Mouse (Mus musculus) c-Kit-positive CD71-negative TER-119-negative erythroid progenitor cells, embryonic 14.5 days (primary cell): ENCODE results near the gene Creb3.
A peak's percentile ranks its signal among the peaks of the same experiment; 100 is the strongest.

Experiments
- DNase-seq: peaks from one replicate; pipeline ENCODE4 v3.0.0-alpha.2; 2013; ENCODE audit warnings: low read depth

Creb3 gene

GRCm38 (mm10) chr4:43558028-43558630 lies 4.0 kb upstream of the Creb3 start:
- no peak for DNase-seq

DNA sequence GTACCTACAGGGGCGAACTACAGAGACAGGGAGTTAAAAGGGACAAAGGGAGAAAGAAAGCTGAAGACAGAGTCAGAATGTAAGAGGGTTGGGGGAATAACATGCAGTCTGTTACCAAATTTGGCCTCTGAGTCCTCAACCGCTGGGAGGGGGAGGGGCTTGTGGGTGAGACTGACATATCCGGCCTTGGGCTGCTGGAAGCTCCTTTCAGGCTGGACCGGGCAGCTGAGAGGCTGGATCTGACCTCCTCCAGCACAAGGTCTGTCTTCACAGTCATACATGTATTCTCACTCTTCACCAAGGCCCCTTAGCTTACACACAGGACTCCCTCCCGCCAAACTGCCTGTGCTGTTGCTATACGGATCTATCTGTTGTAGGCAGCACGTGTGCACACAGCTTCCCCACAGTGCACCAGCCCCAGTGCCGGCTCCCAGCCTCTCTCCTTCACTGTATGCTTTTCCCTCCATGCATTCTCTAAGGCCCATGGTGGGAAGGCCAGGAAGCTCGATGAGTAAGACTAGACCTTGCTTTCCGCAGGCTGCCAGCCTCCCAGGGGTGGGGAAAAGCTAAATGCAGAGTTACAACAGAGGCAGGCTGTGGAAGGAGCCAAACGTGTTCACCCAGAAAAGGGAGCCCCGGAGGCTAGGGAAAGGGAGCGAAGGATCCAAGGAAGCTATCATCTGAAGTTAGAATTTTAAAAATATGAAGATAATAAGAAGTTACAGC lies 3.3 kb upstream of the Creb3 start:
- peak; percentile 70 for DNase-seq

- no peak for DNase-seq
These were observed 2.5 kb upstream of the Creb3 start for GRCm38 (mm10) chr4:43559519-43560242.

- no peak for DNase-seq
These were observed 1.9 kb upstream of the Creb3 start for GRCm38 (mm10) chr4:43560243-43560611.

GRCm38 (mm10) chr4:43560976-43561375 lies 1.2 kb upstream of the Creb3 start:
- DNase-seq, result no peak

GRCm38 (mm10) chr4:43561436-43561996 lies 616 bp upstream of the Creb3 start:
- DNase-seq, result no peak

- no peak for DNase-seq
These were observed 853 bp downstream of the Creb3 start for GRCm38 (mm10) chr4:43562769-43563600.

GRCm38 (mm10) chr4:43563601-43563875 lies 1.4 kb downstream of the Creb3 start:
- DNase-seq, result no peak

DNA sequence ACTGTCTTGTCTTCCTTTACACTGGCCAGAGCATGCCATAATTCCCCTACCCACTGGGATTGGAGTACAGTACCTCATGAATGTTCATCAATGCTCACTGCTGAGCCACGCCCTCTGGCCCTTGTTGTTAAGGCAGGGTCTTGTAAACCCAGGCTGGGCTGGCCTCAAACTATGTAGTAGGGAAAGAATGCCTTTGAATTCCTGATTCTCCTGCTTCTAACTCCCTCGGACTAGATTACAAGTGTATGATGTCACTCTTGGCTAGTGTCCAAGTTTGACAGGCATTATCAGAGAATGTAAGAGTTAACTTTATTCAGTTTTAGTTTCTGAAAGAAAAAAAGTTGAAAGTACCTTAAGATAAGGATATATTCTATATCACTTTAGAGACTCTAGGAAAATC lies 2.1 kb downstream of the Creb3 start:
- no peak for DNase-seq

DNA sequence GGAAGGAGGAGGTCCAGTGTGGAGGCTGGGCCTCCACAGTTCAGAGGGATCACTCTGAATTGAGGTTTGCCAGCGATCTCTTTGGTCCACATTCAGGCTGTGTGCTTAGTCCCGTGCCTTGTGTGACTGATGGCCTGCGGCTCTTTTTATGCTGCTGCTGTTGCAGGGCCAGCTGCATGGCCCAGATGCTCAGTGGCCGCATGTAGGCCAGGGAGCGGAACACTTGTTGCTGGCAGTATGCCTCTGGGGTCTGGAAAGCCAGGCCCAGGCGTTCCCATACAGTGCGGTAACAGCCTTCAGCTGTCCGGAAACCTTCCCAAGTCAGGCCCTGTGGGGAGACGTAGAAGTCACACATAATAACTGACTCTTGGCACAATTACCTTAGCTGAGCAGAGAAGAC lies 5.0 kb downstream of the Creb3 start:
- no peak for DNase-seq

GRCm38 (mm10) chr4:43571395-43572045 lies 9.4 kb downstream of the Creb3 start:
- no peak for DNase-seq

GRCm38 (mm10) chr4:43573561-43573960 lies 11.4 kb downstream of the Creb3 start:
- no peak for DNase-seq

DNA sequence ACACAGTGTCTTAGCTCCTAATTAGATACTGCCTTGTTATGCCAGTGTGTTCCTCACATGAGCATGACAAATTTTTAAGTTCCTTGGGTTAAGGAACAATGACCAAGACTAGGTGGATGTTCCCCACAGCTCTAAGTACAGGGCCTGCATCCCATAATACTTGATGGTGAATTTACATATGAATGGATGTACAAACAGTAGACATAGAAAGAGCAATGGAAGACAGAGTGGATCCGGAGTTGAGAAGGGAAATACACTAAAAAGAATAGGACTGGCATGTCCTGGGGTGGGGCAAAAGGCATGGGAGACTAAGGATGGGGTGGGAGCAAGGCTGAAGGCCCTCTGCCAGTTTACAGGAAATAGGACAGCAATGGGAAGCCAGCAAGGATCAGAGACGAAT lies 13.2 kb downstream of the Creb3 start:
- no peak for DNase-seq

DNA sequence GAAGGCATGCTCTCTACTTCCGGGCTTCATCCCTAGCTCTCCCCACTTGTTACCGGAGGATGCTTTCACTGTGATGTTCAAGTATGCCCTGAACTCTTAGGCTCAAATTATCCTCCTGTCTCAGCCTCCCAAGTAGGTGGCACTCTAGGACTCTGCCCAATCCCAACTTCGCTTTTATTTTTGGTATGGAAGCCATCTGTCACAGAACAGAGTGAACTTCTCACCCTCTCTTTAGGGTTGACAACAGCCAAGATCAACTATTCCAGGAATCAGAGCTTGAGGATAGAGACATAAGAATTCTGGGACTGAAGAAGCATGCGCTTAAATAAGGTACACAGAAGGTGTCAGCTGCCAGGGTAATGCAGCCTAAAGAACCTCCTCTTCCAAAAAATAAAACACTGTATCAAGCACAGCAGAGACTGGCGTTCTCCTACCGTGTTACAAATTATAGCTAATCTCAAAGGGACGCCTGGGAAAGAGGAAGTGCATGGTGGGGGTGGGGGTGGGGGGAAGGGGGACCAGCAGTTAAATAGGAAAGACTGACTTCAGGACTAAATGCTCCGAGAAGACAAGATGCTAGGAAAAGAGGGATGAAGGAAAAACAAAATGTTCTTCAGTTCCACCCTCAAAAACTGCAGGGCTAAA lies 15.2 kb downstream of the Creb3 start:
- DNase-seq, result no peak

DNA sequence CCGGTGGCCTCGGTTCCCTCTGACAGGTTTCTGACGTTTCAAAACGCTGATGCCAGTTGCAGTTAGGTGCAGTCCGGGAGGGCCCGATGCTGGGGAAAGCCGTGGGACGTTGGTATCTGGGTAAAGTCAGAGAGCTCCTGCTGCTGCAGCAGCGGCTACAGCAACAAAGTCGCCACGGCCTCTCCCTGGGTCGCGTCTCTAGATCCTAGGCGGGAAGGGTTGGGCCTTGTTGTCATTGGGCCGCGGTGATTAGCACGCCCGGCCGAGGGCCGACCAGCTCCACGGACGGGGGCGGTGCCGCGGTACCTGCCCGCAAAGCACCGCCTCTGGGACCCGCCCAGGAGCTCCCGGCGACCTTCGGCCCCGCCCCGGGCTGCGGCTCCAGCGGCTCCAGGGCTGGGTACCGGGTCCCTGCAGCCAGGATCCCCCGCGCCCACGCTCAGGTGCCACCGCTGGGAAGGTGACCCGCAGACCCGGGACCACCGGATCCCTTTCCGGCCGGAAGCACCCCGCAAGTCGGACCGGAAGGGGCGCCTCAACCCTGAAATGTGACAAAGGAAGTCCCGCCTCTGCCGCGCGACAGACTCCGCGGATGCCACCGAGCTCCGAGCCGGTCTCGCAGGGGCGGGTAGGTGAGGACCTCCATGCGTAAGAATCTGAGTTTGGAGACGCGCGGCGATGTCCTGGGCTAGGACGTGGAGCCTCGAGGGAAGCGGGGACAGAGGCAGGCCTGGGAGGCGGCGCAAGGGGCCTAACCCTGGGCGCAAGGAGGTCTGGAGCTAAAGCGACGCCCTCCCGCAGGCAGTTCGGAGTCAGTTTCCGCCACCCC lies 16.5 kb downstream of the Creb3 start, which contains the start of the genes Rgp1 and Gba2:
Gene Rgp1 (plus strand): TSS at position 340 of the 829 bp plus-strand sequence.
Gene Gba2 (minus strand): TSS at position 498 of the 829 bp plus-strand sequence.
- peak; percentile 80 for DNase-seq

DNA sequence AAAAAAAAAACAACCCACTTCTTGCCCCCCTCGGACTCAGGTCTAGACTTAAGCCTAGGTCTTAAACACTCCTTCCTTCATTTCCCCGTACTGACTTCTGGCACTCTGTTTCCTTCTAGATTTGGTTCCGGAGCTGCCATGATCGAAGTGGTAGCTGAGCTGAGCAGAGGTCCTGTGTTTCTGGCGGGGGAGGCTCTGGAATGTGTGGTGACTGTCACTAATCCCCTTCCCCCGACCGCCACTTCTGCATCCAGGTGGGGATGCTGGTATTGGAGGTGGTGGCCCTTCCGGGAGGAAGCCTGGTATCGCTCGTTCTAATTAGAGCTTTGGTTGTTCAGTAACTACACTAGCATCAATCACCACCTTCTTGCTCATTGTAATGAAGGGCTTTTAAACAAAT lies 17.1 kb downstream of the Creb3 start:
- DNase-seq, result no peak

GRCm38 (mm10) chr4:43579731-43580130 lies 17.6 kb downstream of the Creb3 start:
- DNase-seq, result no peak

DNA sequence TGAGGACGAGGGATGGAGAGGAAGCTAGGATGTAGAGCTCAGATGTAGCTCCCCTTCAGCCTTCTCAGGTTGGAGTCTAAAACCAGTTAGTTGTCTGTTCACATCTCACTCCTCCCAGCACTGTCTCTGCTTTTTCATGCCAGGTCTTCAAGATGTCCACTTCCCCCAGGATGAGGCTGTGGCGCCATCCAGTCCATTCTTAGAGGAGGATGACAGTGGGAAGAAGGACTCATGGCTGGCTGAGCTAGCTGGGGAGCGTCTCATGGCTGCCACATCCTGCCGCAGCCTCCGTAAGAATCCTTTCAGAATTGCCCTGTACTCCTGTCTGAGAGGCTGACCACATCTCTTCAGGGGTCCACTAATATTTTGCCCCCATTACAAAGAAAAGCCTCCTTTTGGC lies 18.6 kb downstream of the Creb3 start:
- DNase-seq, result no peak

DNA sequence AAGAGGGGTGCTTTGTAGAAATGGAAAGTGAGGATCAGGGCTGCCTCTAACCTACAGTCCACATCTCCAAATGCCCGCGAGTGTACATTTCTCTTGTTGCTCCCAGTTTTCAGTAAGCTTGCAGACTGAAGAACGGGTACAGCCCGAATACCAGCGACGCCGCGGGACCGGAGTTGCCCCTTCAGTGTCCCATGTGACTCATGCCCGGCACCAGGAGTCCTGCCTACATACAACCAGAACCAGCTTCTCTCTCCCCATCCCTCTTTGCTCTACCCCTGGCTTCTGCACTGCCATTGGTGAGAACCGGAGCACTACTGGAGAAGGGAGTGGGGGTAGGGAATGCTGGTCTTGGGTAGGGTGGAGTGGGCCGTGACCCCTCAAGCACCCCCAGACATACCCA lies 19.2 kb downstream of the Creb3 start:
- no peak for DNase-seq

DNA sequence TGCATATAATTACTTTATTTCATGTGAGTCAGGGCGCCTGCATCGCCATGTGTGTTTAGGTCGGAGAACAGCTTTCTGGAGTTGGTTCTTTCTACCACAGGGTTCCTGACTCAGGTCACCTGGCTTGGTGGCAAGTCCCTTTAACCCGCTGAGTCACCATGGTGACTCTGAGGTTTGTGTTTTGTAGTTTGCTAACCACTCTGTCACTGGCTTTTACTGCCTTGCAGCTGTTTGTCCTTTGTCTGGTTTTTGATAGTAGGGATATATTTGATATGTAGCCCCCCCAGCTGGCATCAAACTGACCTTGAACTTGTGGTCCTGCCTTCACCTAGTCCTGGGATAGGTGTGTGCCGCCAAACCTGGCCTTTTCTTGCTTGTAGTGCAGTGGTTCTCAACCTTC lies 20.1 kb downstream of the Creb3 start:
- no peak for DNase-seq
